Mouse (Mus musculus) mouse trophoblast stem cell (cell line): ENCODE results near the gene Casd1.

Source experiments
- in situ Hi-C, 2 experiments: fragments of 300-500 bp; cut with MseI, MboI; formaldehyde crosslinking; loops; 2 replicates in 1 of 2; 3 replicates in 1 of 2; pipeline ENCODE4 v1.15.1; 2025

The Casd1 gene

DNA sequence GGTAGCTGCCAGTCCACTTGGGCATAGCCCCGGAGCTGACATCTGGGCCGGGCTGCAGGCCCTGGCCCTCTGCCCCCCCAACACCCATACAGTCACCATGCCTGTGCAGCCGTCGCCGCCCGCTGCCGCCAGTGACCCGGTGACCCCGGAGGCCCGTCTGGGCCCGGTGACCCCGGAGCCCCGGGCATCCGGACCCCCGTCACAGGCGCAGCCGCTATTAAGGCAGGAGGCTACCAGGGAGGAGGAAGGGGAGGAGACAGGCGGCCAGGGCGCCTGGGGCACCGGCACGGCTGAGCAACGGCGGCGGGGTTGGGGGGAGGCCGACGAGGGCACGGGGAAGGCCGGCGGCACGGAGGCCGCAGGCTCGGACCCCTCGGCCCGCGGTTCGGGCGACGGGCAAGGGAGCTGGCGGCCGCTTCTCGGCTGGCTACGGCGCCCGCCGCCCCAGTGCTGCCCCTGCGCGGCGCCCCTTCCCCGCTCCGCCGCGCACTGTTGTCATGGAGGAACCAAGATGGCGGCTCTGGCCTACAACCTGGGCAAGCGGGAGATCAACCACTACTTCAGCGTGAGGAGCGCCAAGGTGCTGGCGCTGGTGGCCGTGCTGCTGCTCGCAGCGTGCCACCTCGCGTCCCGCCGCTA, at the start of gene Casd1:
Casd1 (plus strand) TSS at position 182 of the 639 bp plus-strand sequence.
- in situ Hi-C loops = no loop called here

DNA sequence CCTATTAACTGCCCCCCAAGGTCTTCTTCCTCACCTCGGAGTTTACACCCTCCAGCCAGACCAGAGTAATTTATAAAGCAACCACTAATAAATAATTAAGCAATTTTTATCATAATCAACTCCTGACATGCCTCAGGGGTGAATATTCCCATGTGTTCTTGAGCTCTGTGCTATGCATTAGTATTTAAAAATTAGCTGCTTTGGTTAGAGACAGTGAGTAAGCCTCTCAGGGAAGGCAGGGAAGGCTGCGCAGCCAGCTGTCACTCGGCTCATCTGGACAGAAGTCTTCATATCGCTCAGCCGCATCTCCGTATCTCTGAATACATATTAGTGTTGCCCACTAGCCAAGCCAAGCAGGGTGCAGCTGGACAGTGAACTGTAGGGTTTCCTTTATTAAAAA, 45.3 kb upstream of the Casd1 start:
- in situ Hi-C loops = no loop called here

DNA sequence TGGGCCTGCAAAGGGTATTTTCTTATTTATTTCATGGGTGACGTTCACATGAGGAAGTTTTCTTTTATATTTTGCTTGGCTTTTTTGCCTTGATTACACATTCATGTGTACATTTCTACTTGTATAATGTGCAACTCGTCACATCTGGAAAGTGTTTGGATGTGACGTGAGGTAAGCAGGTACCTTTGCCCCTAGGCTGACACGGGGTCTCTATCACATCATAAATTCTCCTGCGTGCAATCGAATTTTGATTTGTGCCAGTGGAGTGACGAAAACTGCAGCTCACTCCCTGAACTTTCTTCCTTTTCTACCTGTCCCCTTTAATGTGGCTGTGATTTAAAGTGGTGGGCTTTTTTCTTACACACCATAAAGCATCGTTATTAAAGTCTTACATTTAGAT, 43.6 kb upstream of the Casd1 start:
- in situ Hi-C loops = no loop called here

DNA sequence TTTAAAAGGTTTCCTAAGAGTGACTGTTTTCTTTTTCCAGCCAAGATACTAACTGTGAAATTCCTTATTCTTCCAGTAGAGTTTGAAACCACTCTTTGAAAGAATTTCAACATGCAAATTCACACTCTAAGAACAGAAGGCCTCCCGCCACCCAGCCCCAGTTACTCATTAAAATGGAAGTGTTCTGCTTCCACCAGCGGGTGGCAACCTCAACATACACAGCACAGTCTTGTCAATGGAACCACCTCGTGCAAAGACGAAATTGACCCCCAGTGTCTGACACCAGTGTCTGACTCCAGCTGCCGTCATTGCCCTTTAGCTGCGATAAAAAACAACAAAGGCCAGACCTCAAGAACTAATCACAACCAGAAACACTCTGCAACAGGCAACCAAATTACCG, 43.0 kb upstream of the Casd1 start:
- in situ Hi-C loops = no loop called here

DNA sequence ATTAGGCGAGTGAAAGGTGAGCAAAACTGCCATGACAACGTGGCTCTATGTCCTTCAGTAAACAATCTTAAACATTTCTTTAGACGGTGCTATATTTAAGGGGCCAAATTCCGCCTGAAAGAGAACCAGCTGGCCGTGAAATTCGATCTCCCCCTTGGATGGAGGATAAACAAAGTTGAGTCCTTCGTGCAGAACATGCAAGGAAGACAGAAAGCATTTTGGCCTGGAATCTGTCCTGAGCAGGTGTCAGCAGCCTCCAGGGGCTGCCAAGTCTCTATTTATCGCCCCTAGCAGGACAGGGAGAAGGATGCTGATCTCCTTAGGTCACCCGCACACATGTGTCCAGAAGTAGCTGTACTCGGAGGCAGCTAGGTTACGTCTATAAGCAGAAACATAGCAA, 39.5 kb upstream of the Casd1 start:
- in situ Hi-C loops = no loop called here

DNA sequence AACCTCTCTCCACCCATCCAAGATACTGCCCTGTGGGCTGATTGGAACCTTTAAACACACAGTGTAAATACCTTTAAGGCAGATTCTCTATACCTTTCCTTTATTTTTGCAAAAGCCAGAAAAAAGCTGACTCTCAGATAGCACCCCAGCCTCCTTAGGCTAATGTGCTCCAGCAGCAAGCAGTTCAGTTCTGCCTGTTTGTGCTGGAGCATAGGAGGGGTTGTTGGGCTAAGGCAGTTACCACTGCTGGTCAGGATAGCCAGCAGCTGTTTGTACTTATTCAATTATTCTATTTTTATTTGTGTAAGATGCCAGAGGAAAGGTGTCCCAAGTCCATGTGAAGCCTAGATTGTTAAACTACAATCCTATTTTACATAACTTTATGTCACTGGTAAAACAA, 39.0 kb upstream of the Casd1 start:
- in situ Hi-C loops = no loop called here

DNA sequence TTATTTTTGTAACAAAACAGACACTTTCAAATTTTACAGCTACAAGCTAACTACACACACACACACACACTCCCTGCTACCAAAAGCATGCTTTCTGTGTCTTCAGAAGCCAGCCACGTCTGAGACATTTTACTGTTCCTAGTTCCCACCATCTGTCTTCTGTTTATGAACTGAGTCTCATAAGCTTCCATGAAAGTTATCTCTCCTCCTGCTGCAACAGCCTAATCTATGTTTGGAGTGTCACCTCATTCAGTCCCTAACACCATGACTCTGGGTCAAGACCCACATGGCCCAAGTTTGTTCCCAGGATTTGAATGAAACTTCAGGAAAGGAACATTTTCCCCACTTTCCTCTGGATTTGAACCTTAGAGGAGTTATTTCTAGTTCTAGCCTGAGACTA, 38.2 kb upstream of the Casd1 start:
- in situ Hi-C loops = no loop called here

DNA sequence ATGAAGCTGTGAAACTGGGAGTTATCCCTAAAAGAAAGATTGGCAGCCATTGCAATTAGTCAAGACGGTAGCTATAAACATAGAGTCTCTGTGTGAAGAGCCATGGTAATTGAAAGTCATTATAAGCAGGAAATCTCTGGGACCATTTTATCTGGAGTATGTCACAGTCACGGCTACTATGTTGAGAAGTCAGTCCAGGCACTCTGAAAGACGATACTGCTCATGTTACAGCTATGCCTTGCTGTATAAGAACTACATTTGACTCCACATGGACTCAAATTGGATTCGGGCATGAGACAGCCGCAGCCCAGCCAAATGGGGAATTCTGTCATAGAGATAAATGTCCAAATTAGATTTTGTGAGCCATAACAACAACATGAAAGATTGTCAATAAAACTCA, 37.2 kb upstream of the Casd1 start:
- in situ Hi-C loops = no loop called here

DNA sequence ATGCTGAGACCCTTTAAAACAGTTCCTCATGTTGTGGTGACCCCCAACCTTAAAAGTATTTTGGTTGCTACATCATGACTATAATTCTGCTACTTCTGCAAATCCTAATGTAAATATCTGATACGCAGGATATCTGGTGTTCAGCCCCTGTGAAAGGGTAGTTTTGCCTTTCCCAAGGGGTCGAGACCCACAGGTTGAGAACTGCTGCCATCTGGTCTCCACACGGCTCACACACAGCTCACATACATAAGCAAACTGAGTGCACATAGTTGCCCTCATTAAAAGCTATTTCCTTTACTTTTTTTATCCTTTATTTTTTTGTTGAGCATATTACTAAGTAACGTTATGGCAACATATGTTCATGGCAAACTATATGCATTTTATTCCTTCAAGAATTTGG, 30.2 kb upstream of the Casd1 start:
- in situ Hi-C loops = no loop called here

DNA sequence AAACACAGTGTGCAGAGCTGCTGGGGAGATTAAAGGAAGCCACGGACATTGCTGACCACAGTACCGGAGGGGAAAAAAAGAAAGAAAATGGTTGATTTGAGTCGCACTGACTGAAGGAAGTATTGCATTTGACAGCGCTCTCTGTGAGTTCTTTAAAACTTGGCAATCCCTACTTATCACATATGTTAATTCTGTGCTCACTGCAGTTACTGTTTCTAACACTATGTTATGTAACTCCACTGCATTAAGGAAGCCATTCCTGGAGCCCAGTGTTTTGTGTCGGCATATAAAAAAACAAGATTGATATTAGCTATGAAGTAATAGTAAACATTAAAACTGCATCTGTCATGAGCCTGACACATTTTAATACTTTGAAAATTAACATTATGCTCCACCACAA, 22.9 kb upstream of the Casd1 start:
- in situ Hi-C loops = no loop called here

DNA sequence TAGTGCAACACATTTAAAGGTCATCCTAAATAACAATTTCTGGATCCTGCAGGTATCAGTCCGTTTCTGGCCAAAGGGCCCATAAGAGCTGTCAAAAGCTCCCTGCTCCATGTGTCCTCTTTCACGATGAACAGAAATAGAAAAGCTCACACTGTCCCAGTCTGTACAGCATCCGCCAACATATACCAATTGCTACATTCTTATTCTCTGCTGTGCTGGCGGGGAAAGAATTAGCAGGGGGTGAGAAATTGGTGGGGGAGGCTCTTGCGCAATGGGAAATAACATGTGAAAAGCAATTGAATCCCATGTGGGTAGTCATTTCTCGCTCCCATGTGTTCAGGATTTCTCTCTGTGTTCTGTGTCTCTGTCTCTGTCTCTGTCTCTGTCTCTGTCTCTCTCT, 22.3 kb upstream of the Casd1 start:
- in situ Hi-C loops = no loop called here

DNA sequence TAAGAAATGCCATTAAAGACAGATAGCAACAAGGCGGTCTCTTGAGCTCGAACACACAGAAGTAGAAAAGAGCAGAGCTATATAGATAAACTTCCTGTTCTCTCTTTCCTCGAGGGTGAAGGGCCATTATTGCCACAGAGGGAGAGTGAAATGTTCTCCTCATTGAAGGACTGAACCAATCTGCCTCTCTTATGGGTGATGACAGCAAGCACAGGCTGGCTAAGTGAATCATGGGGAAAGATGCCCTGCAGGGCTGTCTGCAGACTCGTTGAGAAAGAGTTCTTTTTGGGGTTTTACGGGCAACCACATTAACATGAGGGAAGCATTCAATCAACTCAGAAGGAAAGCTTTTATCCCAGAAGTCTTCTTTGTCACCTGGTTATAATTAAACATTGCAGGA, 21.0 kb upstream of the Casd1 start:
- in situ Hi-C loops = no loop called here

DNA sequence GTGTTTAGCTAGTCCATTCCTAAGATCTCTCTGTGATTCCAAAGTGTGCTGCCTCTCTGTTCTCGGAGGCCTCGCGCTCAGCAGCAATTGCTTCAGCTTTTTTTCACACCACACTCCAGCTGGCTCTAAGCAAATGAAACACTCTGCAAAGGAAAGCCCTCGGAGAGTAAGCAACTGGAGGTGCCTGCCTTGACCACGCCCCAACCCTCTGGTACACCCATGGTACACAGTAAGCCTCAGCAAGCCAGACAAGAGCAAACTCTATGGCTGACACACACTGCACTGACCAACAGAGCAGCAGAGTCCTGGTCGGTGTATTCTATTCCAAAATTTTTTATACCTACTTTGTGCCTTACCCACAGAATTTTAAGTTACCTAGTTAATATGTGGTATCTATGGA, 17.2 kb upstream of the Casd1 start:
- in situ Hi-C loops = no loop called here

DNA sequence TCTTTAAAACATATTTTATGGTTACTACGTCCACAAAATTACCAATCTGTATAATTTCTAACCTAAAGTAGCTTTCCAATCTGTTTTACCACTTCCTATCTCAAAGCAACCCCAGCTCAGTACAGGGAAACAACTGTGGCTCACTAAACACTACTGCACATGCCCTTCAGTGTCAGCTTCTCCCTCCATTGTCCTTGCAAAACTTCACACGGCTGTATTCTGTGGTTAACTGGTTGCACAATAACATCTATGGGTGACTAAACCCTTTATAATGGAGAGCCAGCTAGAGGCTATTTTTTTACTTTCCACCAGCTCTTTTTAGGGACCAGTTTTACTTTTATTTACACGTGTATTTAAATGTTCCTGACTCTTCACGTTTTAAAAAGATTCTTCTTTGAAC, 12.7 kb upstream of the Casd1 start:
- in situ Hi-C loops = no loop called here

DNA sequence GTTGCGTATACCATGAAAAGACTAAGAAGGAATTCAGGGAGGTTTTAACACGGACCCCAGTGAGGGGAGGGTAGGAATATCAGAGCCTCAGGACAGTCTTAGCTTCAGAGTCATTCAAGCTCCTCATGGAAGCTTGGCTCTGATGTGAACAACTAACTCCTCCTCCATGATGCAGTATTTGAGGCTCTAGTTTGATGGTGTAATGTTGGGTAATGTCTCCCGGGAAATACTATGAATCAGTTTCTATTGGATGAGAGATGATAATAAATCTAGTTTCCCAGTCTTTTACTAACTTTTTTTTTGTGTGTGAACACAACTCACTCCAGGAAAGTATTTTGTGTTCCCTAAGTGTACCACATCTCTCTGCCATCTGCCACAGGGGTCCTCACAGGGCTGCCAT, 11.9 kb upstream of the Casd1 start:
- in situ Hi-C loops = no loop called here

DNA sequence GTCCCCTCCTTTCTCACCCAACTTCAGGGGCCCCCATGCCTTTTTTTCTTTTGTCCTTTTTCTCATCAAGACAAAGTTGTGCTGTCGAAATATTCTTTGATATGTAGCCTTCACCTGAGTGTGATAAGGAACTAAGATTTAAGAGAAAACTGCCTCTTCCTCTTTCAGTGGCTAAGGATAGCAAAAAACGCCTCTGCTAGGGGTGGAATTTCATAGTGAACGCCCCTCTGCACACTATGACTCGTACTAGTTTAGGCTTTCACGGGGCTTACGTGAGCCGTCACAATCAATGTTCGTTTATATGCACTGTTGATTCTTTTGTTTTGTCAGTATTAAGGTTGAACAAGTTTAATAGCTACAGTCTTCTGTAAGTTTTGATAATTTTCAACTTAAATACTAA, 10.6 kb upstream of the Casd1 start:
- in situ Hi-C loops = no loop called here

DNA sequence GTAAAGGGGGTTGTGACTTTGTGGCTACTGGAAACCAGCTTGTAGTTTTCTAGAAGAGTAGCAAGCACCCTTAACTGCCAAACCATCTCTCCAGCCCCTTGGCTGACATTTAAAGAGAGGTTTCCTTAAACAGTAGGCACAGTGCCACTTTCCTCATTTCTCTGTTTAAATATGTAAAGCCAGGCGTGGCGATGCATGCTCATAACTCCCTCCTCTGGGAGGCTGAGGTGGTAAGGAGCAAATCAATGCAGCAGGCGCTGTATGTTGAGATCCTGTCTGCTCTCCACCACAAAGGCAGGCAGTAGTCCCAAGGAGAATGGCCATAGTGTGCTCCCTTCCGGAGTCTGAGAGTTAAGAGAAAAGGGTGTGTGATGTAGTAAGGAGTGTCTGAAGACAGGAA, 2.9 kb upstream of the Casd1 start:
- in situ Hi-C loops = no loop called here

DNA sequence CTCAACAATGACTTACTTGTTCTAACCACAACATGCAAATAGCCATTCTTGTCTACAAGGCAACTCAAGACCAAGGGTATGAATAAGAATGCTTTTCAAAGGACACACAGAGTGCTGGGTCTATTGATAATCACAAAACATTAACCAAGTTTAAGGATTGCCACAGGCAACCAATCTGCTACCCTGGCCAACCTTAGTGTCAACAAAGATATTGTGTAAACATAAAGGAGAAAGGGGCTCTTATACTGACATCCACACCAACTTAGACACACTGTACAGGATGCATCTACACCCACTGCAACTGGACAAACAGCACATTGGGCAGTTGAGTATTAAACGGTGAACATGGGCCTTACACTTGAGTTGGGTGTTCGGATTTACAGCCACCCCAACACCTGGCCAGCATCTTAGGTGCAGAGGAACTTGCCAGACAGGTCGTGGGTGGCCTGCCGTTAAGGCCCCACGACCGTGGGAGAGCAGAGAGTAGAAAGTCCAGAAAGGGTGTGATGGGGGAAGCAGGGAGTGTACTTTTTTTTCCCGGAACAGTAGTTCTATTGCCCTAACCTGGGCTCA, 468 bp upstream of the Casd1 start:
- in situ Hi-C loops = no loop called here

DNA sequence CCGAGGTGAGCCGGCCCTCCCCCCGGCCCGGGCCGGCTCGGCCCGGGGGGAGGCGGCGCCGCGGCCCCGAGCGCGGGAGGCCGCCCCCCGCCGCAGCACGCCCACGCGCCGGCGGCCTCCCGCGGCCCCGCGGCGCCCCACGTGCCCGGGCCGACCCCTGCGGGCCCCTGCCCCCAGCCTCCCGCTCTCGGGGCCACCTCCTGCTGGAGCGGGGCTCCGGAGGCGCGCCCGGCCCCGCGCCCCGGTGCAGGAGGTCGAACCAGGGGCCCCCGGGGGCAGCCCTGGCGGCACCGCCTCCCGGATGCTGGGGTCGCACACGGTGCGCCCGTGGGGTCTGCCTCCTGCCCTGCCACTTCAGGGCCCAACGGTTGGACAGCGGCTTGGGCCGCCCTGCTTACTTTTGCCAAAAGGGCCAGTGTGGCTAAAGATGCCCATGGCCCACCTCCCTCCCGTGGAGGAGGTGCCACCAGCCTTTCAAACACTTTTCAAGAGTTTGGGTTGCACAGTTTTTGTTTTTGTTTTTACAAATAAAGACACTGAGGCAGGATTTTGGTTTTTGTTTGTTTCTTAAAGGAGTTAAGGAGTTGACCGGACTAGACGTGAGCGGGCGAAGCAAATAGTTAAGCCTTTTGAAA, 775 bp downstream of the Casd1 start:
- in situ Hi-C loops = no loop called here

DNA sequence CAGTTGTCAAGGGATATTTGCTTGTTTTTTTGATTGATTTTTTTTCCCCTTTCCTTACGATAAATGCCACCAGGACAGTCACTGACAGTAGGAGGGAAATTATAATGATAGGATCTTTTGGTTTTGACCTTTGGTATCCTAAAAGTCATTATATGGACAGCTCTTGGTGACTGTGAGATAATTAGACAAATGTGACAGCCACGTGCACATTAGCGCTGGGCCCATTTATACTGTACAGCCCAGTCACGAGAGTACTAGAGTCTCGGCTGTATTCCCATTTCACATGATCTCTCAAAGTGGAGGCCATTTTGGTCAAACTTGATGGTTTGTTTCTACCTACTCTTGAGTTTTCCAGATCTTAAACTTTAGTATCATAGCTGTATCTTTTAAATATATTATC, 1.4 kb downstream of the Casd1 start:
- in situ Hi-C loops = no loop called here

DNA sequence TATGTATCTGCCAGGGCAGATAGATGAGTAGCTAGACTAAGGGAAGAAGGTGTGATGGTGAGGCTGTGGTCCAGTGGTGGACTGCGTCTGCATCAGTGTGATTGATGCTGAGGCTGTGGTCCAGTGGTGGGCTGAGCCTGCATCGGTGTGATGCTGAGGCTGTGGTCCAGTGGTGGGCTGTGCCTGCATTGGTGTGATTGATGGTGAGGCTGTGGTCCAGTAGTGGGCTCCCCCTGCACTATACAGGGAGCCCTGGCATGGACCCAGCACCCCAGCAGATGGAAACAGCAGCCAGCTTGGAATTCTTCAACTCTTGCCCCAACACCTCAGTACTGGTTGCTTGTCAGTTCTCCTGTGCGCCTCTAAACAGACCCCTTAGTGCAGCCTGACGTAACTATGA, 5.8 kb downstream of the Casd1 start:
- in situ Hi-C loops = no loop called here

DNA sequence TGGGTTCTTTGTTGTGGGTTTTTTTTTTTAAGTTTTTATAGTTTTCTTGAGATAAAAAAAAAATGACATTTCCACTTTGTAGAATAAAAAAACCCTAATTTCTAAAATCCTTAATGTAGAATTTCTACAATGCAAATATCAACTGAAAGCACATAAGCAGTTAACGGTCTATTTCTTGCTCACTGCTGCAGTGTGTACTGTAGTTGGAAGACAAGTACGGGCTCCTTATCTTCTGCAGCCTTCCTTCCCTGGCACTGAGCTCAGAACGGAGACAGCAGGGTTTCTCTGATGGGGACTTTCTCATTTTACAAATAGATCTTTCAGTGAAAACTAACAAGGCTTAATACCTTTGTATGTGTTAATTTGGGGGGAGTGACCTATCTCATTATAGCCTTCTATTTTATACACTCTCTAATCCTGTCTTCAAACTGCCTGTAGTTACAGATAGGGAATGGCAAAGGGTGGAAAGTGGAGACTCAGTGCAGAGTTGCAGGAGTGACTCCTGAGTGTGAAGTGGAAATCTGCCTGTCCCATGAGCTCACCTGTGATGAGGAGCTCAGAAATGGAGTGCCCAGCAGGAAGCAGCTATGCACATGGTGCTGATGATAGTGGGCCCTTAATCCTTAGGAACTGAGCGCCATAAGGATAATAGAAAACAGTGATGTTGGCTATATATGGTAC, 9.7 kb downstream of the Casd1 start:
- in situ Hi-C loops = no loop called here

DNA sequence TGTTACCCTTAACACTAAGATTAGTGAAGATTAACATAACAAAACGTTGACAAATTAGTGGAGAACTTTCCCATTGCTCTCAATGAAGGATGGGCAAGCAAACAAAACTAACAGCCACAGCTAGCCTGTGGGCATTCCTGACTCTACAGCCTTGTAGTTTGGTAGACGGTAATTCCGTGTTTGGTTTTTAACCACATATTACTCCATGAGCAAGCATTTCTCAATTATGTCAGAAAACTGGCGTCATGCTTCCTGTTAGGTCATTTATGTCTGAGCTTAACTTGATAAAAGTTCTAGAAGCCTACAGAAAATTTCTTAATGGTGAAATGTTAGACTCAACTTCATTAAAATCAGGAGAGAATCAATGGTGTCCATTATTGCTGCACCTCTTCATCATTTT, 11.2 kb downstream of the Casd1 start:
- in situ Hi-C loops = no loop called here
